Mouse (Mus musculus) limb, embryonic 15.5 days (tissue): ENCODE measurements at regions not wholly inside any gene's neighbourhood (a gene's known extent, or its start where the extent isn't known, plus 50 kb on each side); places are given as distances from the start of the nearest gene placed in this dataset.

Source experiments
- ATAC-seq: fragments of 200-750 bp; cut with Nextera tagmentation; 2 replicates; pipeline ENCODE4 v1.8.0; 2017; ENCODE audit warnings: low read depth, moderate TSS enrichment; ENCODE audit not compliant: insufficient number of reproducible peaks, low FRiP score, low TSS enrichment
- H3K27ac ChIP-seq: fragments of 300-500 bp; sonication (generic); 2 replicates; pipeline ENCODE4 v1.5.1; 2015; ENCODE audit warnings: moderate library complexity, mild to moderate bottlenecking, inconsistent platforms
- H3K27me3 ChIP-seq: fragments of 300-500 bp; sonication (generic); 2 replicates; pipeline ENCODE4 v1.6.1; 2015; ENCODE audit warnings: inconsistent platforms
- H3K36me3 ChIP-seq: fragments of 300-500 bp; sonication (generic); 2 replicates; pipeline ENCODE4 v1.6.1; 2015; ENCODE audit warnings: inconsistent platforms
- H3K4me1 ChIP-seq: fragments of 300-500 bp; sonication (generic); 2 replicates; pipeline ENCODE4 v1.6.1; 2015; ENCODE audit warnings: inconsistent platforms
- H3K4me2 ChIP-seq: fragments of 300-500 bp; sonication (generic); 2 replicates; pipeline ENCODE4 v1.6.1; 2015; ENCODE audit warnings: mild to moderate bottlenecking, inconsistent platforms
- H3K4me3 ChIP-seq: fragments of 300-500 bp; sonication (generic); 2 replicates; pipeline ENCODE4 v1.5.1; 2015; ENCODE audit warnings: mild to moderate bottlenecking, inconsistent platforms
- H3K9ac ChIP-seq: fragments of 300-500 bp; sonication (generic); 2 replicates; pipeline ENCODE4 v1.6.1; 2015; ENCODE audit warnings: inconsistent platforms
- H3K9me3 ChIP-seq: fragments of 300-500 bp; sonication (generic); 2 replicates; pipeline ENCODE4 v1.6.1; 2016; ENCODE audit warnings: inconsistent platforms
- WGBS: fragments of 180-500 bp; shearing (Covaris S2); methylation state at CpG from one replicate; pipeline ENCODE4 v1.1.7; 2015; 5-methylcytosine and 5-hydroxymethylcytosine counted together

DNA sequence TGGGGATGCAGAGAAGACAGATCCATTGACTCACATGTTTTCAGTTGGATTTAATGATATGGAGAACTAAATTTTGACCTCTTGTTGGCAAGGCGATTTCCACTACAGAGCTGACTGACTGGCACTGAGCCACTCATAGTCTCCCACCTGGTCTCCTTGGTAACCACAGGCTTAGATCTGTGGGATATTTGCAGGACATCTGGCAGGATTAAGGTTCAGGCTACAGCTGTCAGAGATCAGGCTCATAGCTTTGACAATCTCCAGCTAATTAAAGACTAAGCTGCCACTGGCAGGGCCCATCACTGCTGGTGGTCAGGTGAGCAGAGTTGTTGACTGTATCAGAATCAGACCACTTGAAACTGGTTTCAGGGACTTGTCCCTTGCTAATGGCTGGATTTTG, 595.4 kb downstream of the Sema5a start:
- Histone ChIP-seq H3K36me3 (no peaks in the 10 kb centered on the region), H3K27ac (no peak overlapping the region), H3K4me1 (no peaks in the 10 kb centered on the region), H3K9ac (no peak overlapping the region), H3K27me3 (no peaks in the 10 kb centered on the region), H3K4me3 (no peak overlapping the region), H3K4me2 (no peak overlapping the region), H3K9me3 (no peaks in the 10 kb centered on the region)
- 42% methylated on average over 1 of the region's 1 CpGs for WGBS
- ATAC-seq: no peak
